Mouse (Mus musculus) olfactory bulb, adult 2 months (tissue): ENCODE results near the gene Atp1a4. TPM values are rescaled to one million over a fixed set of nuclear protein-coding genes. Genes with fewer than 3 reads are reported as not detected.

Experiments used
- H3K27ac ChIP-seq: fragments of 200-500 bp; 2 replicates; pipeline ENCODE4 v1.5.1; 2012; ENCODE audit warnings: low read depth, low read length; ENCODE audit not compliant: insufficient read depth
- H3K4me1 ChIP-seq: fragments of 200-500 bp; 2 replicates; pipeline ENCODE4 v1.6.1; 2012; ENCODE audit warnings: low read length; ENCODE audit not compliant: control insufficient read depth, insufficient read depth
- H3K4me3 ChIP-seq: fragments of 200-500 bp; 2 replicates; pipeline ENCODE4 v1.5.1; 2012; ENCODE audit warnings: mild to moderate bottlenecking, low read depth, low read length, moderate library complexity; ENCODE audit not compliant: insufficient read depth
- CTCF ChIP-seq: fragments of 200-500 bp; IDR thresholded peaks from 2 replicates; pipeline ENCODE4 v1.5.1; 2012; ENCODE audit warnings: low read depth, mild to moderate bottlenecking, low read length, moderate library complexity; ENCODE audit not compliant: insufficient read depth
- POLR2A ChIP-seq: fragments of 200-500 bp; IDR thresholded peaks from 2 replicates; pipeline ENCODE4 v1.6.1; 2012; ENCODE audit warnings: mild to moderate bottlenecking, low read depth, low read length, moderate library complexity; ENCODE audit not compliant: insufficient read depth
- WGBS: fragments of 180-500 bp; shearing (Covaris S2); methylation state at CpG from one replicate; pipeline ENCODE4 v1.1.7; 2018; 5-methylcytosine and 5-hydroxymethylcytosine counted together
- polyA plus RNA-seq: library from polyadenylated mRNA; stranded (reverse); fragments of >200 nt; gene quantifications from 2 replicates; pipeline ENCODE4 v1.2.4, GENCODE M21; 2012; ENCODE audit warnings: low replicate concordance; ENCODE audit not compliant: missing spikeins, insufficient read depth, insufficient read length

Gene Atp1a4
- polyA plus RNA-seq, 1 experiment = not detected

GRCm38 (mm10) chr1:172213771-172214170 lies 44.4 kb downstream of the Atp1a4 start:
- Histone ChIP-seq H3K4me1 (peaks cover 15% of the 10 kb centered on the region), H3K4me3 (no peak overlapping the region), H3K27ac (no peak overlapping the region)
- whole genome bisulfite sequencing = 51% methylated on average over 4 of the region's 4 CpGs
- TF ChIP-seq POLR2A = no peak
- TF ChIP-seq CTCF = no peak

GRCm38 (mm10) chr1:172212776-172213175 lies 45.4 kb downstream of the Atp1a4 start:
- Histone ChIP-seq H3K4me3 (no peak overlapping the region), H3K27ac (no peak overlapping the region), H3K4me1 (peaks cover 15% of the 10 kb centered on the region)
- TF ChIP-seq CTCF = no peak
- no peak for TF ChIP-seq POLR2A
- 68% methylated on average over 5 of the region's 5 CpGs for WGBS

- H3K27ac ChIP-seq = peak overlapping the region; percentile 90
- WGBS = 10% methylated on average over 7 of the region's 7 CpGs
- peak overlapping the region; percentile 37; the same call in 1 of the 2 replicates for H3K4me3 ChIP-seq
- no peak for TF ChIP-seq CTCF
- no peak for TF ChIP-seq POLR2A
- peaks cover 36% of the 10 kb centered on the region for H3K4me1 ChIP-seq
Observed at GRCm38 (mm10) chr1:172207111-172207584, 51.1 kb downstream of the Atp1a4 start.

- H3K27ac ChIP-seq = peak within 1 kb of the TSS; percentile 98
- TF ChIP-seq CTCF (no peak), POLR2A (peak; percentile 86)
- peak within 1 kb of the TSS; percentile 95 for H3K4me3 ChIP-seq
- H3K4me1 ChIP-seq = peaks cover 42% of the 10 kb centered on the region
- WGBS = 1% methylated on average over 39 of the region's 40 CpGs
Observed at GRCm38 (mm10) chr1:172206141-172206917, 51.9 kb downstream of the Atp1a4 start, which contains the start of gene Pea15a. TSS of gene Pea15a (minus strand) at chr1:172206804.

GRCm38 (mm10) chr1:172205741-172206087 lies 52.5 kb downstream of the Atp1a4 start:
- 4% methylated on average over 3 of the region's 3 CpGs for WGBS
- Histone ChIP-seq H3K4me1 (peaks cover 48% of the 10 kb centered on the region), H3K27ac (peak overlapping the region; percentile 95), H3K4me3 (peak overlapping the region; percentile 95)
- TF ChIP-seq POLR2A (no peak), CTCF (no peak)

- H3K27ac ChIP-seq = peak overlapping the region; percentile 95
- H3K4me3 ChIP-seq = peak overlapping the region; percentile 95
- TF ChIP-seq CTCF (no peak), POLR2A (no peak)
- 19% methylated on average over 15 of the region's 15 CpGs for WGBS
- H3K4me1 ChIP-seq = peaks cover 54% of the 10 kb centered on the region
Observed at GRCm38 (mm10) chr1:172204814-172205740, 53.1 kb downstream of the Atp1a4 start.

- H3K4me3 ChIP-seq = peak overlapping the region; percentile 95; the same call in 1 of the 2 replicates
- TF ChIP-seq POLR2A (no peak), CTCF (no peak)
- H3K4me1 ChIP-seq = peaks cover 57% of the 10 kb centered on the region
- WGBS = 20% methylated on average over 9 of the region's 9 CpGs
- peak overlapping the region; percentile 95 for H3K27ac ChIP-seq
Observed at GRCm38 (mm10) chr1:172204033-172204813, 54.0 kb downstream of the Atp1a4 start.

GRCm38 (mm10) chr1:172203566-172203965 lies 54.6 kb downstream of the Atp1a4 start:
- 18% methylated on average over 4 of the region's 4 CpGs for WGBS
- TF ChIP-seq POLR2A (no peak), CTCF (no peak)
- H3K4me3 ChIP-seq = peak overlapping the region; percentile 15; the same call in 1 of the 2 replicates
- H3K27ac ChIP-seq = peak overlapping the region; percentile 95
- H3K4me1 ChIP-seq = peaks cover 57% of the 10 kb centered on the region
